Mouse (Mus musculus) limb, embryonic 15.5 days (tissue): Measurements from ENCODE around the gene Evl. TPM values are rescaled to one million over a fixed set of nuclear protein-coding genes. Genes with fewer than 3 reads are reported as not detected.

ENCODE experiments used
- ATAC-seq: fragments of 200-750 bp; cut with Nextera tagmentation; 2 replicates; pipeline ENCODE4 v1.8.0; 2017; ENCODE audit warnings: low read depth, moderate TSS enrichment; ENCODE audit not compliant: insufficient number of reproducible peaks, low FRiP score, low TSS enrichment
- H3K27ac ChIP-seq: fragments of 300-500 bp; sonication (generic); 2 replicates; pipeline ENCODE4 v1.5.1; 2015; ENCODE audit warnings: moderate library complexity, mild to moderate bottlenecking, inconsistent platforms
- H3K27me3 ChIP-seq: fragments of 300-500 bp; sonication (generic); 2 replicates; pipeline ENCODE4 v1.6.1; 2015; ENCODE audit warnings: inconsistent platforms
- H3K36me3 ChIP-seq: fragments of 300-500 bp; sonication (generic); 2 replicates; pipeline ENCODE4 v1.6.1; 2015; ENCODE audit warnings: inconsistent platforms
- H3K4me1 ChIP-seq: fragments of 300-500 bp; sonication (generic); 2 replicates; pipeline ENCODE4 v1.6.1; 2015; ENCODE audit warnings: inconsistent platforms
- H3K4me2 ChIP-seq: fragments of 300-500 bp; sonication (generic); 2 replicates; pipeline ENCODE4 v1.6.1; 2015; ENCODE audit warnings: mild to moderate bottlenecking, inconsistent platforms
- H3K4me3 ChIP-seq: fragments of 300-500 bp; sonication (generic); 2 replicates; pipeline ENCODE4 v1.5.1; 2015; ENCODE audit warnings: mild to moderate bottlenecking, inconsistent platforms
- H3K9ac ChIP-seq: fragments of 300-500 bp; sonication (generic); 2 replicates; pipeline ENCODE4 v1.6.1; 2015; ENCODE audit warnings: inconsistent platforms
- H3K9me3 ChIP-seq: fragments of 300-500 bp; sonication (generic); 2 replicates; pipeline ENCODE4 v1.6.1; 2016; ENCODE audit warnings: inconsistent platforms
- WGBS: fragments of 180-500 bp; shearing (Covaris S2); methylation state at CpG from one replicate; pipeline ENCODE4 v1.1.7; 2015; 5-methylcytosine and 5-hydroxymethylcytosine counted together
- polyA plus RNA-seq: library from polyadenylated mRNA; unstranded; fragments of >200 nt; fragmentation: Nextera tagmentation; extraction: Ambion mirVana; gene quantifications from 2 replicates; pipeline ENCODE4 v1.2.1, GENCODE M21; 2015

The Evl gene
- polyA plus RNA-seq, 1 experiment from 2014 or later: 49.5 TPM

DNA sequence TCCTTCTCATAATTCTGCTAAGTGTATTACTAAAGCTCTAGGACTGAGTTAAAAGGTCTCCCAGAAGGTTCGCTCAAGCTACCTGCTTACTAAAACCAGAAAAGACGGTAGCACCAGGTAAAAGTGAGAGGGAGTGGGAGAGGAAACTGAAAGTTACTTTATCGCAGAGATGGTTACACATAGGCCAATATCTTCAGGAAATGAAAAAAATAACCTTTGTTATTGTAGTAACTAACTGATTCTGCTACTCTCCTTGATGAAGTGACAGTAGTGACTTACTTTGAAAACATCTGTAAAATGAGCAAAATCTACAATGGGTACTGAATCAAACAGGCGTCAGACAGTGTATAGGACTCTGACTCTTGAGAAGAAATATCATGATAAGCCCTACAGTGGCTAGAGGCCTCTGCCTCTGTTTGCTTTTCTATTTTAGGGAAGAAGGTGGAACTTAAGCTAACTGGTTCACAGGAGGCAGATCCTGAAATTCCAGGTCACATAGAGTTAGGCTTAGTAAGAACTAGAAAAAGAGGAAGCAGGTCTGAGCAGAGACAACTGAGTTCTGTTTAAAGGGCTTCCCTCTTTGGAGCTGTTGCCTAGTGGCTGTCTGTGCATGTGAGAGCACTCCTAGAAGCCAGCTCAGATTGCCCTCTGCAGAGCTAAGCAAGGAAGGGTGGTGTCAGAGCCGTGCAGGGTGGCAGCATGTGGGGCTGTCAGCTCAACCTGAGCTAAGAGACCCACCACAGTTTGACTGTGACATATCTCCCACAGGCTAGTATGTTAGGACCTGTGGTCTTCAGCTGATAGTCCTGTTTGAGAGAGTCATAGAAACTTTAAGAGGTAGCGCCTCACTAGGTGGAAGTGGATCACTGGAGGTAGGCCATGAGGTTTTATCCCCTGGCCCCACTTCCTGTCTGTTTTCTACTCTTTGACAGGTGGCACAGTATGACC, 76.5 kb downstream of the Evl start:
- 85% methylated on average over 6 of the region's 6 CpGs for WGBS
- no peak for ATAC-seq
- Histone ChIP-seq H3K4me2 (no peak overlapping the region), H3K4me3 (no peak overlapping the region), H3K4me1 (no peaks in the 10 kb centered on the region), H3K27me3 (no peaks in the 10 kb centered on the region), H3K27ac (no peak overlapping the region), H3K36me3 (peaks cover 7% of the 10 kb centered on the region; the same call in 1 of the 2 replicates), H3K9me3 (no peaks in the 10 kb centered on the region), H3K9ac (no peak overlapping the region)

- ATAC-seq: no peak
- Histone ChIP-seq H3K36me3 (peaks cover 7% of the 10 kb centered on the region; the same call in 1 of the 2 replicates), H3K4me2 (no peak overlapping the region), H3K9ac (no peak overlapping the region), H3K4me3 (no peak overlapping the region), H3K27ac (no peak overlapping the region), H3K27me3 (no peaks in the 10 kb centered on the region), H3K4me1 (no peaks in the 10 kb centered on the region), H3K9me3 (no peaks in the 10 kb centered on the region)
Observed at GRCm38 (mm10) chr12:108632501-108632900, 78.0 kb downstream of the Evl start.

GRCm38 (mm10) chr12:108634031-108634430, 79.5 kb downstream of the Evl start:
- H3K27me3 ChIP-seq: no peaks in the 10 kb centered on the region
- H3K27ac ChIP-seq: no peak overlapping the region
- no peak overlapping the region for H3K4me3 ChIP-seq
- H3K4me2 ChIP-seq: no peak overlapping the region
- ATAC-seq: no peak
- peaks cover 3% of the 10 kb centered on the region; the same call in 1 of the 2 replicates for H3K36me3 ChIP-seq
- H3K9me3 ChIP-seq: no peaks in the 10 kb centered on the region
- H3K9ac ChIP-seq: no peak overlapping the region
- H3K4me1 ChIP-seq: no peaks in the 10 kb centered on the region
- WGBS: 92% methylated on average over 1 of the region's 1 CpGs

GRCm38 (mm10) chr12:108635501-108635900, 81.0 kb downstream of the Evl start:
- 84% methylated on average over 4 of the region's 4 CpGs for WGBS
- H3K4me1 ChIP-seq: no peaks in the 10 kb centered on the region
- no peak overlapping the region for H3K9ac ChIP-seq
- no peaks in the 10 kb centered on the region for H3K27me3 ChIP-seq
- no peak overlapping the region for H3K4me3 ChIP-seq
- no peaks in the 10 kb centered on the region for H3K9me3 ChIP-seq
- H3K27ac ChIP-seq: no peak overlapping the region
- ATAC-seq: no peak
- H3K36me3 ChIP-seq: peaks cover 3% of the 10 kb centered on the region; the same call in 1 of the 2 replicates
- H3K4me2 ChIP-seq: no peak overlapping the region

- Histone ChIP-seq H3K36me3 (peaks cover 3% of the 10 kb centered on the region; the same call in 1 of the 2 replicates), H3K4me2 (no peak overlapping the region), H3K9ac (no peak overlapping the region), H3K4me3 (no peak overlapping the region), H3K27me3 (no peaks in the 10 kb centered on the region), H3K4me1 (no peaks in the 10 kb centered on the region), H3K27ac (no peak overlapping the region), H3K9me3 (no peaks in the 10 kb centered on the region)
- no peak for ATAC-seq
- WGBS: 89% methylated on average over 5 of the region's 5 CpGs
Observed at GRCm38 (mm10) chr12:108637440-108637839, 82.9 kb downstream of the Evl start.

DNA sequence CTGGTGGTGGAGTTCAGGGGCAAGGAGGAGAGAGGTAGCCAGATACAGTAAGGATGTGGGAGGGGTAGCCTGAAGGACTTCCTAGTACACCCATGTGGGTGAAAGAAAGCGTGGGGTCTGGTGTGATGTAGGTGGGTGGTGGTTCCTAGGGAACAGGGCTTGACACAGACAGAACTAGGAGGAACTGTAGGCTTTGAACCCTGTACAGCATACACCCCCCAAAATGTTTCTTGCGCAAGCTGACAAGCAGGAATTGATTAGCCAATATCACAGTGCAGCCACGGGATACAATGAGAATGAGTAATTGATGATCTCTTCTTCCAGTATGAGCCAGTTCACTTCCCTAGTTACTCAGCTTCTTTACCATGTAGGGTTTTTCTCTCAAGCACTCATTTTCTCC, 84.6 kb downstream of the Evl start:
- no peak for ATAC-seq
- WGBS: 83% methylated on average over 3 of the region's 3 CpGs
- H3K4me2 ChIP-seq: no peak overlapping the region

DNA sequence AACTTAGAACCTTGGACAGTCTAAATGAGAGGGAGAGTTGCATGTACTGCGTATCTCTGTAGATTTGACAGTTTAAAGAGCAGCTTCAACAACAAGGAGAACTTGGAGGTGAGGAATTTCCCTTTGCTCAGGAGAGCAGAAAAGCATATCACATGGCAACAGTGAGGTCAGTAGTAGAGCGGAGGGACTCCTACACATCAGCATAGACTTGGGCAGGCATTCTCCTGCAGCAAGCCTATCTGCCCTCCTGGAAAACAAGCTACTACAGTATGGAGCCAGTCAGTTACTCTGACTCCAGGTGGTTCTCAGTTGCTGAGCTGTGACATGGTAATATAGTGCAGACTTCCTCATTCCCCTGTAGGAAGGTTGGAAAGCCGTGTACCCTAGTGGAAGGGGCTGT, 87.5 kb downstream of the Evl start:
- no peak overlapping the region for H3K4me3 ChIP-seq
- H3K27ac ChIP-seq: no peak overlapping the region
- WGBS: 86% methylated on average over 3 of the region's 3 CpGs
- H3K9ac ChIP-seq: no peak overlapping the region
- H3K27me3 ChIP-seq: no peaks in the 10 kb centered on the region
- 0 out of 2 replicates have a peak, but pooled peaks cover 11% of the 10 kb centered on the region for H3K4me1 ChIP-seq
- H3K9me3 ChIP-seq: no peaks in the 10 kb centered on the region
- H3K4me2 ChIP-seq: no peak overlapping the region
- ATAC-seq: no peak
- H3K36me3 ChIP-seq: no peaks in the 10 kb centered on the region

More for the DNA sequence above, 84.6 kb downstream of the Evl start:
- H3K9ac ChIP-seq: no peak overlapping the region
- H3K4me1 ChIP-seq: no peaks in the 10 kb centered on the region
- H3K9me3 ChIP-seq: no peaks in the 10 kb centered on the region
- no peak overlapping the region for H3K27ac ChIP-seq
- H3K4me3 ChIP-seq: no peak overlapping the region
- H3K36me3 ChIP-seq: peaks cover 3% of the 10 kb centered on the region; the same call in 1 of the 2 replicates
- no peaks in the 10 kb centered on the region for H3K27me3 ChIP-seq

GRCm38 (mm10) chr12:108646234-108646633, 91.7 kb downstream of the Evl start:
- no peak for ATAC-seq
- H3K4me1 ChIP-seq: 0 out of 2 replicates have a peak, but pooled peaks cover 11% of the 10 kb centered on the region
- H3K36me3 ChIP-seq: peaks cover 32% of the 10 kb centered on the region
- no peak overlapping the region for H3K9ac ChIP-seq
- 86% methylated on average over 1 of the region's 1 CpGs for WGBS
- no peaks in the 10 kb centered on the region for H3K9me3 ChIP-seq
- no peak overlapping the region for H3K4me2 ChIP-seq
- no peak overlapping the region for H3K4me3 ChIP-seq
- H3K27ac ChIP-seq: no peak overlapping the region
- H3K27me3 ChIP-seq: no peaks in the 10 kb centered on the region

- Histone ChIP-seq H3K9me3 (no peaks in the 10 kb centered on the region), H3K4me3 (no peak overlapping the region), H3K4me2 (no peak overlapping the region), H3K4me1 (0 out of 2 replicates have a peak, but pooled peaks cover 11% of the 10 kb centered on the region), H3K9ac (no peak overlapping the region), H3K27me3 (no peaks in the 10 kb centered on the region), H3K27ac (no peak overlapping the region), H3K36me3 (peaks cover 45% of the 10 kb centered on the region)
- ATAC-seq: no peak
Observed at GRCm38 (mm10) chr12:108647784-108648183, 93.3 kb downstream of the Evl start.

GRCm38 (mm10) chr12:108651053-108651660, 96.6 kb downstream of the Evl start:
- H3K27ac ChIP-seq: no peak overlapping the region
- H3K36me3 ChIP-seq: peaks cover 72% of the 10 kb centered on the region
- H3K4me1 ChIP-seq: no peaks in the 10 kb centered on the region
- no peak overlapping the region for H3K4me2 ChIP-seq
- H3K9me3 ChIP-seq: no peaks in the 10 kb centered on the region
- H3K9ac ChIP-seq: no peak overlapping the region
- no peak for ATAC-seq
- H3K4me3 ChIP-seq: no peak overlapping the region
- no peaks in the 10 kb centered on the region for H3K27me3 ChIP-seq
- WGBS: 65% methylated on average over 7 of the region's 7 CpGs

DNA sequence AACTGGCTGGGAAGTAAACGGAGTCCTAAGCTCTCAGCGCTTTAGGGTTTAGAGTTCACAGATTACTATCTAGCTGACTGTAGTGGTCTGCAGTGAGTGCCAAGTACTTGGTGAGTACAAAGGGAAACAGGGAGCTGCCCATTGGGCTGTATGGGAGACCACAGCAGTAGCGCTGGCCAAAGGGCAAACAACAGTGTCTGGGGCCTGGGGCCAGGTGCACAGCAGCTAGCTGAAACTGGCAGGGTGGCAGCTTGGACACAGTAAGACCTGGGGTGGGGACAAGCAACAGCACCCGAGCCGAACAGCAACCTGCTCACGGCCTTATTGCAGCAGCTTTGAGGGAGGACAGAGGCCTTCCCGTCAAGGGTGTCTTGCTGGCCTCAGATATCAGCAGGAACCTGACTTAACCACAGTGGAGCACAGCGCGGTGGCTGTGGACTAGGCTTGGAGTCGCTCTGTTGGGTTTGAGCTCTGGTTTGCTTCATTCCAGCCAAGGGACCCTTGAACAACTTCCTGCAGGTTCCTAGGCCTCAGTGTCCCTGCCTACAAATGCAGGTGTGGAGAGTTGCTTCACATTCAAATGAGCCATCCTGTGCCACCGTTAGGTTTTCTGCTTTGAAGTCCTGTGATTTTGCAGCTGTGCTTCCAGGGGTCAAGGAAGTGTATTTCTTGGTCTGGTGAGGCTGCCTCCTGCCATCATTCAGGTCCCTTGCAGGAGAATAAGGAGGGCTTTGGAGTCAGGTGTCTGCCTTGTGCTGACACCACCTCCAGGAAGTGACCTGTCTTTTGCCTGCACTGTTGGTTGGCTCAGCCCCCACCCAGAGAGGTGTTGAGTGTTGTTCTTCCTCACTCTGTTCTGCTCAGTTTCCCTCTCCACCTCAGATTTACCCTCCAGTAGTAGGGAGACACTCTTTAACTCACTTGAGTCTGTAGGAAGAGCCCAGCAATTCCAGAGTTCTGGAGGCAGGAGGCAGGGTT, 99.1 kb downstream of the Evl start:
- Histone ChIP-seq H3K9me3 (no peaks in the 10 kb centered on the region), H3K4me3 (no peak overlapping the region), H3K27ac (no peak overlapping the region), H3K27me3 (no peaks in the 10 kb centered on the region), H3K9ac (no peak overlapping the region), H3K4me1 (no peaks in the 10 kb centered on the region), H3K36me3 (peaks cover 80% of the 10 kb centered on the region), H3K4me2 (no peak overlapping the region)
- WGBS: 81% methylated on average over 11 of the region's 11 CpGs
- ATAC-seq: no peak
